Comparison of ENCODE assay signal across 16 mouse cellular contexts in the genomic region with DNA sequence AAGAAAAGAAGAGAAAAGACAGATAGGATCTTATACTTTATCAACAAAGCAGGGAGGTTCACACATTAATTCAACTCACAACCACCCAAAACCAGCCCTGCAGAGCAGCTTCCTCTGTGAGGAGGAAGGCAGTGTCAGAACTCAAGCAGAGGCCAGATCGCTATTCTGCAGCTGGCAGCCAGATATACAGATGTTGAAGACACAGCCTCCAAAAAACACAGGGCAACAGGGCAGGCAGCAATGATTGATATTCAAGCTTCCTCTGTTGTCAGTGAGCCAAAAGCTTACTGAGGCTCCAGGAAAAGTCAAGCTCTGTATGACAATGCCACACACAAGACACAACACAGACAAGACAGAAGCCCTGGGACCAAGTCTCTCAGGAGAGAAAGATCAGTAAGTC. TPM values are rescaled to one million over a fixed set of nuclear protein-coding genes. Genes with fewer than 3 reads are reported as not detected.
A peak's percentile ranks its signal among the peaks of the same experiment; 100 is the strongest.
DNase-seq lines count a peak whose midpoint lies in the region; ATAC-seq lines count a peak whose summit lies in the region.
"Had no signal": no experiment of that assay in that cellular context is flagged by ENCODE, and none has a peak within 500 bp of the region (broad histone marks: within the 10 kb centered on the region; RNA-seq: fewer than 3 reads in every experiment).

No protein-coding gene starts in this region.

- H3K4me3 ChIP-seq in liver, embryonic 12.5 days = no peak overlapping the region
- no peak overlapping the region for H3K4me3 ChIP-seq in liver, embryonic 11.5 days (ENCODE audit: low read depth, low read length)
- H3K4me3 ChIP-seq in midbrain, embryonic 10.5 days = no peak overlapping the region
- H3K4me3 ChIP-seq: limb, embryonic 15.5 days; neural tube, embryonic 13.5 days had no signal

- ATAC-seq in liver, embryonic 12.5 days = no peak
- ATAC-seq in liver, embryonic 11.5 days (replicated peaks; ENCODE audit: low FRiP score) = no peak
- peak; percentile 61 for ATAC-seq in megakaryocyte-erythroid progenitor cell, adult 5-6 weeks (replicated peaks; ENCODE audit: low FRiP score, low TSS enrichment, poor library complexity, severe bottlenecking)

- 88% methylated on average over 1 of the region's 1 CpGs for WGBS in liver, embryonic 12.5 days (ENCODE audit: insufficient replicate concordance)
- WGBS in liver, embryonic 11.5 days = 79% methylated on average over 1 of the region's 1 CpGs
- 91% methylated on average over 1 of the region's 1 CpGs for WGBS in midbrain, embryonic 10.5 days

- DNase-seq in adrenal gland, adult 2 months = peak; percentile 63
- no peak for DNase-seq in adrenal gland, postnatal 4 days (ENCODE audit: low spot score in 2 of 2)
- no peak for DNase-seq in liver, embryonic 11.5 days (ENCODE audit: low spot score)
- DNase-seq in lung, adult 18-20 months = peak; percentile 32 to 66
- no peak for DNase-seq in midbrain, embryonic 10.5 days (ENCODE audit: low spot score)
- no peak for DNase-seq in Muller cell, postnatal 12 days (ENCODE audit: inconsistent ontology term)
- DNase-seq: cerebellum, adult 18-20 months; heart, postnatal 10 days; midbrain, embryonic 14.5 days had no signal

- 0 out of 2 replicates have a peak overlapping the region, but pooled peaks have one; percentile 36 for H3K27ac ChIP-seq in liver, embryonic 12.5 days
- no peak overlapping the region for H3K27ac ChIP-seq in liver, embryonic 11.5 days (ENCODE audit: low read depth, low read length)
- H3K27ac ChIP-seq in midbrain, embryonic 10.5 days (replicated peaks) = no peak overlapping the region
- H3K27ac ChIP-seq: limb, embryonic 15.5 days; neural tube, embryonic 13.5 days had no signal

- H3K9ac ChIP-seq in liver, embryonic 12.5 days = no peak overlapping the region
- H3K9ac ChIP-seq in liver, embryonic 11.5 days (ENCODE audit: low read depth, low read length) = no peak overlapping the region
- H3K9ac ChIP-seq: limb, embryonic 15.5 days; neural tube, embryonic 13.5 days had no signal

- no peak overlapping the region for H3K4me2 ChIP-seq in liver, embryonic 12.5 days
- no peak overlapping the region for H3K4me2 ChIP-seq in liver, embryonic 11.5 days
- H3K4me2 ChIP-seq: limb, embryonic 15.5 days; neural tube, embryonic 13.5 days had no signal

- no peaks in the 10 kb centered on the region for H3K27me3 ChIP-seq in liver, embryonic 12.5 days (replicated peaks)
- H3K27me3 ChIP-seq in liver, embryonic 11.5 days (replicated peaks; ENCODE audit: control insufficient read depth, insufficient read depth, low read length) = no peaks in the 10 kb centered on the region
- H3K27me3 ChIP-seq in midbrain, embryonic 10.5 days (ENCODE audit: low read depth, poor library complexity, severe bottlenecking) = no peaks in the 10 kb centered on the region
- H3K27me3 ChIP-seq: limb, embryonic 15.5 days; neural tube, embryonic 13.5 days had no signal

- peaks cover 15% of the 10 kb centered on the region for H3K4me1 ChIP-seq in liver, embryonic 12.5 days
- H3K4me1 ChIP-seq in liver, embryonic 11.5 days (replicated peaks; ENCODE audit: control insufficient read depth, insufficient read depth, low read length) = no peaks in the 10 kb centered on the region
- H3K4me1 ChIP-seq in midbrain, embryonic 10.5 days = no peaks in the 10 kb centered on the region
- H3K4me1 ChIP-seq: limb, embryonic 15.5 days; neural tube, embryonic 13.5 days had no signal

- H3K9me3 ChIP-seq in liver, embryonic 12.5 days (replicated peaks) = no peaks in the 10 kb centered on the region
- H3K9me3 ChIP-seq in liver, embryonic 11.5 days (ENCODE audit: control insufficient read depth, low read length) = no peaks in the 10 kb centered on the region
- H3K9me3 ChIP-seq in midbrain, embryonic 10.5 days (replicated peaks) = no peaks in the 10 kb centered on the region
- H3K9me3 ChIP-seq: limb, embryonic 15.5 days; neural tube, embryonic 13.5 days had no signal

- H3K36me3 ChIP-seq in liver, embryonic 12.5 days = peaks cover 85% of the 10 kb centered on the region
- peaks cover 9% of the 10 kb centered on the region for H3K36me3 ChIP-seq in liver, embryonic 11.5 days (ENCODE audit: control insufficient read depth, insufficient read depth, low read length)
- peaks cover 92% of the 10 kb centered on the region for H3K36me3 ChIP-seq in midbrain, embryonic 10.5 days

RNA-seq across cellular contexts. Expression of a gene that starts 11.1 kb away (rescaled TPM):
- 10 to 100 TPM; 15.4 to 15.5 TPM for total RNA-seq in adrenal gland, adult 2 months (2021)
- polyA plus RNA-seq in adrenal gland, adult 2 months (2012; rRNA removed) = 21.8 and 28.4 TPM in 2 replicates
- total RNA-seq in adrenal gland, postnatal 4 days (2021) = 10 to 100 TPM; 27.9 to 30.8 TPM
- polyA plus RNA-seq in liver, embryonic 12.5 days (2016; fragmentation: Nextera tagmentation; extraction: Ambion mirVana) = 13.0 and 14.4 TPM in 2 replicates
- 14.7 and 16.4 TPM in 2 replicates for polyA plus RNA-seq in liver, embryonic 11.5 days (2014; fragmentation: Nextera tagmentation; extraction: Ambion mirVana)
- total RNA-seq in megakaryocyte-erythroid progenitor cell, adult 5-6 weeks (2014; fragmentation: Nextera tagmentation) = 20.7 and 21.3 TPM in 2 replicates
- total RNA-seq in megakaryocyte-erythroid progenitor cell, adult 5-6 weeks (2017) = 8.5 and 9.4 TPM in 2 replicates
- 18.1 and 21.8 TPM in 2 replicates for polyA plus RNA-seq in midbrain, embryonic 10.5 days (2016; fragmentation: Nextera tagmentation; extraction: Ambion mirVana)

RNA-seq across cellular contexts. Expression of a gene that starts 34.9 kb away (rescaled TPM):
- 10 to 100 TPM; 15.3 to 25.0 TPM for total RNA-seq in adrenal gland, adult 2 months (2021)
- 29.6 and 33.1 TPM in 2 replicates for polyA plus RNA-seq in adrenal gland, adult 2 months (2012; rRNA removed)
- total RNA-seq in adrenal gland, postnatal 4 days (2021) = 10 to 100 TPM; 16.7 to 17.1 TPM
- 1.7 and 1.8 TPM in 2 replicates for polyA plus RNA-seq in liver, embryonic 12.5 days (2016; fragmentation: Nextera tagmentation; extraction: Ambion mirVana)
- 2.4 and 2.6 TPM in 2 replicates for polyA plus RNA-seq in liver, embryonic 11.5 days (2014; fragmentation: Nextera tagmentation; extraction: Ambion mirVana)
- 16.1 and 18.0 TPM in 2 replicates for total RNA-seq in megakaryocyte-erythroid progenitor cell, adult 5-6 weeks (2014; fragmentation: Nextera tagmentation)
- total RNA-seq in megakaryocyte-erythroid progenitor cell, adult 5-6 weeks (2017) = 4.9 and 5.4 TPM in 2 replicates
- 0.62 and 0.78 TPM in 2 replicates for polyA plus RNA-seq in midbrain, embryonic 10.5 days (2016; fragmentation: Nextera tagmentation; extraction: Ambion mirVana)

RNA-seq across cellular contexts. Expression of a gene that starts 37.5 kb away (rescaled TPM):
- total RNA-seq in adrenal gland, adult 2 months (2021) = 10 to 100 TPM in 1 of 2 experiments, 1 to 10 TPM in 1; 9.6 to 19.8 TPM
- polyA plus RNA-seq in adrenal gland, adult 2 months (2012; rRNA removed) = 8.8 and 17.3 TPM in 2 replicates
- total RNA-seq in adrenal gland, postnatal 4 days (2021) = 10 to 100 TPM; 32.2 to 45.5 TPM
- polyA plus RNA-seq in liver, embryonic 12.5 days (2016; fragmentation: Nextera tagmentation; extraction: Ambion mirVana) = 0.18 TPM in 1 of 2 replicates, not detected in the other
- polyA plus RNA-seq in liver, embryonic 11.5 days (2014; fragmentation: Nextera tagmentation; extraction: Ambion mirVana) = 0.59 and 0.74 TPM in 2 replicates
- not detected in 2 replicates for total RNA-seq in megakaryocyte-erythroid progenitor cell, adult 5-6 weeks (2014; fragmentation: Nextera tagmentation)
- total RNA-seq in megakaryocyte-erythroid progenitor cell, adult 5-6 weeks (2017) = not detected in 2 replicates
- 133 and 240 TPM in 2 replicates for polyA plus RNA-seq in midbrain, embryonic 10.5 days (2016; fragmentation: Nextera tagmentation; extraction: Ambion mirVana)

RNA-seq across cellular contexts. Expression of a gene that starts 42.8 kb away (rescaled TPM):
- 10 to 100 TPM; 24.5 to 27.8 TPM for total RNA-seq in adrenal gland, adult 2 months (2021)
- polyA plus RNA-seq in adrenal gland, adult 2 months (2012; rRNA removed) = 23.2 and 24.2 TPM in 2 replicates
- 10 to 100 TPM; 65.6 to 69.4 TPM for total RNA-seq in adrenal gland, postnatal 4 days (2021)
- 39.8 and 40.4 TPM in 2 replicates for polyA plus RNA-seq in liver, embryonic 12.5 days (2016; fragmentation: Nextera tagmentation; extraction: Ambion mirVana)
- 58.8 and 66.4 TPM in 2 replicates for polyA plus RNA-seq in liver, embryonic 11.5 days (2014; fragmentation: Nextera tagmentation; extraction: Ambion mirVana)
- 110 and 144 TPM in 2 replicates for total RNA-seq in megakaryocyte-erythroid progenitor cell, adult 5-6 weeks (2014; fragmentation: Nextera tagmentation)
- 45.6 and 78.9 TPM in 2 replicates for total RNA-seq in megakaryocyte-erythroid progenitor cell, adult 5-6 weeks (2017)
- 61.5 and 71.4 TPM in 2 replicates for polyA plus RNA-seq in midbrain, embryonic 10.5 days (2016; fragmentation: Nextera tagmentation; extraction: Ambion mirVana)

RNA-seq across cellular contexts. Expression of a gene that starts 57.0 kb away (rescaled TPM):
- total RNA-seq in adrenal gland, adult 2 months (2021) = under 1 TPM in 1 of 2 experiments, not detected in 1; 0.46 TPM
- 0.47 and 0.67 TPM in 2 replicates for polyA plus RNA-seq in adrenal gland, adult 2 months (2012; rRNA removed)
- under 1 TPM; 0.25 to 0.28 TPM for total RNA-seq in adrenal gland, postnatal 4 days (2021)
- 0.11 and 0.26 TPM in 2 replicates for polyA plus RNA-seq in liver, embryonic 12.5 days (2016; fragmentation: Nextera tagmentation; extraction: Ambion mirVana)
- polyA plus RNA-seq in liver, embryonic 11.5 days (2014; fragmentation: Nextera tagmentation; extraction: Ambion mirVana) = 0.34 TPM in 1 of 2 replicates, not detected in the other
- not detected in 2 replicates for total RNA-seq in megakaryocyte-erythroid progenitor cell, adult 5-6 weeks (2014; fragmentation: Nextera tagmentation)
- not detected in 2 replicates for total RNA-seq in megakaryocyte-erythroid progenitor cell, adult 5-6 weeks (2017)
- polyA plus RNA-seq in midbrain, embryonic 10.5 days (2016; fragmentation: Nextera tagmentation; extraction: Ambion mirVana) = 0.10 and 0.15 TPM in 2 replicates
- total RNA-seq: ES-E14; layer of hippocampus, postnatal 25 days had no signal
- polyA plus RNA-seq: intestine, embryonic 14.5 days; neural tube, embryonic 13.5 days had no signal

Comparison
In these comparisons a context has a peak if more than half of its experiments do, and no peak if none do; other contexts are left out.
1. DNase-seq: peak in adrenal gland, adult 2 months (single experiment) and lung, adult 18-20 months (2 of 2); none in adrenal gland, postnatal 4 days (0 of 2), liver, embryonic 11.5 days (single experiment), midbrain, embryonic 10.5 days (single experiment) and Muller cell, postnatal 12 days (single experiment).